Mouse (Mus musculus): Measurements from ENCODE around the gene Sergef. TPM values are rescaled to one million over a fixed set of nuclear protein-coding genes. Genes with fewer than 3 reads are reported as not detected.
"Not testable (repeated sequence)": the region's sequence is repeated elsewhere in the genome, so short reads cannot be mapped to it uniquely, and the experiment has no call there.

Gene Sergef
- total RNA-seq (2021): 10 to 100 TPM in 1 of 2 experiments, 1 to 10 TPM in 1; 8.7 to 10.6 TPM
- long read RNA-seq, experiment 1, transcript Sergef-201 (11 exons, 1,465 nt): major isoform, 13 of 20 reads
- long read RNA-seq, experiment 1, partial matches to known transcripts: 2 of 20 reads
- long read RNA-seq, experiment 1, other reads (novel, unspliced or antisense): 5 of 20 reads
- long read RNA-seq, experiment 2, transcript Sergef-201 (11 exons, 1,465 nt): major isoform, 19 of 23 reads
- long read RNA-seq, experiment 2, partial matches to known transcripts: 1 of 23 reads
- long read RNA-seq, experiment 2, other reads (novel, unspliced or antisense): 3 of 23 reads

GRCm38 (mm10) chr7:46639692-46640031 is at the start of gene Sergef:
Sergef (minus strand) TSS chr7:46639807.
- peak; percentile 75 to 85 for DNase-seq (ENCODE audit: low spot score in 2 of 2)

DNA sequence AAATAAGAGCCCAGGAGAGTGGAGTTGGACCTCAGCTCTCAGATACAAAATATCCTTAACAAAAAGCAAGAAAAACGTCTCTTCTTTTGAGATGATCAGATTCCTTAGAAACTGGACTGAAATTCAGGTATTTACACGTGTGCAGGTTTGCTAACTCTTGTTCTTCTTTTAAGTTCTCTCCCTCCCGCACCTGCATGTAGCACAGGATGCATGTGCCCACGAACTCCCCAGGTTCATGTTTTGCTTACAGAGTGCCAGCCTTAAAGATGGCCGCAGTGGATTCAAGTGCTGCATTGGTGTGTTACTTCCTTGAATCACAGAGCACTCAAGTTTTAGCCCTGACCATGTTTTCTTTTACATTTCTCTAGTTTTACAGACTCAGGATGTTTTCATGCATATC is 47.2 kb upstream of the Sergef start:
- DNase-seq (ENCODE audit: low spot score in 2 of 2): no peak

- DNase-seq (ENCODE audit: low spot score in 2 of 2): no peak
These were observed 41.1 kb upstream of the Sergef start for GRCm38 (mm10) chr7:46680732-46681131.

DNA sequence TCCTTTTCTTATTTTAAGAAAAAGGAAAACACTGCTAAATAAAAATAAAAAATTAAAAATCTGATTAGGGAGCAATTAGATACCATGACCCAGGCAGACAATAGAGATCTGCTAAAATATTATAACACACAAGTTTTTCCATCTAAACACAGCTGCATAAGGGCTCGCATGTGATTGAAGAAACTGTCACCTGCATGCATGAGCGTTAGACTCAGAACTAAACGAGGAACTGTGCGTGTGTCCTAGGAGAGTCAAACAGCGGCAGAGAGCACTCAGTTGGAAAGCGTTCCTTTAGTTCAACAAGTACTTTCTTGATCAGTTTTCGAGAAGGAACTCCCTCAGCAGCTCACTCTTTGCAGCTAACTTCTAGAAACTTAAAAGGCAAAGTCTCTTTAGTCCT is 39.4 kb upstream of the Sergef start:
- not testable (repeated sequence) for DNase-seq (ENCODE audit: low spot score in 2 of 2)

GRCm38 (mm10) chr7:46678417-46678816 is 38.8 kb upstream of the Sergef start:
- DNase-seq (ENCODE audit: low spot score in 2 of 2): no peak

GRCm38 (mm10) chr7:46676808-46677360 is 37.3 kb upstream of the Sergef start:
- DNase-seq (ENCODE audit: low spot score in 2 of 2): no peak

- DNase-seq (ENCODE audit: low spot score in 2 of 2): no peak
These were observed 36.3 kb upstream of the Sergef start for GRCm38 (mm10) chr7:46675886-46676285.

DNA sequence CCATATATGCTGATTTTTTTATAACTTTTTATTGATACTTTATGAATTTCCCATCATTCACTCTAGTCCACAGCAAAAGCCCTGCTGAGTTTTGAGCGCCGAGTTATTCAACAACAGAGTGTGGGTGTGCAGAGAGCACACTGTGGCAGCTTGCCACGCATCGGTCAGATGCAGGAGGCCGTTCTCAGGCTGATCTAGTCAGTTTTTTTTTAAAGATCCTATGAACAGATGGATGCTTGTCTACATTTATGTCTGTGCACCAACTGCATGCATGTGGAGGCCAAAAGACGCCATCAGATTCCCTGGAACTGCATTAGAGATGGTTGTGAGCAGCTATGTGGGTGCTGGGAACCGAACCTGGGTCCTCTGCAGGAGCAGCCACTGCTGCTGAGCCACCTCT is 35.5 kb upstream of the Sergef start:
- no peak for DNase-seq (ENCODE audit: low spot score in 2 of 2)

GRCm38 (mm10) chr7:46672160-46672672 is 32.6 kb upstream of the Sergef start, which contains the start of gene Tph1:
Tph1 (minus strand) TSS chr7:46672537.
- DNase-seq (ENCODE audit: low spot score in 2 of 2): no peak

- DNase-seq (ENCODE audit: low spot score in 2 of 2): no peak
These were observed 27.6 kb upstream of the Sergef start for GRCm38 (mm10) chr7:46667256-46667655.

- DNase-seq (ENCODE audit: low spot score in 2 of 2): no peak
These were observed 25.6 kb upstream of the Sergef start for GRCm38 (mm10) chr7:46665236-46665635.

DNA sequence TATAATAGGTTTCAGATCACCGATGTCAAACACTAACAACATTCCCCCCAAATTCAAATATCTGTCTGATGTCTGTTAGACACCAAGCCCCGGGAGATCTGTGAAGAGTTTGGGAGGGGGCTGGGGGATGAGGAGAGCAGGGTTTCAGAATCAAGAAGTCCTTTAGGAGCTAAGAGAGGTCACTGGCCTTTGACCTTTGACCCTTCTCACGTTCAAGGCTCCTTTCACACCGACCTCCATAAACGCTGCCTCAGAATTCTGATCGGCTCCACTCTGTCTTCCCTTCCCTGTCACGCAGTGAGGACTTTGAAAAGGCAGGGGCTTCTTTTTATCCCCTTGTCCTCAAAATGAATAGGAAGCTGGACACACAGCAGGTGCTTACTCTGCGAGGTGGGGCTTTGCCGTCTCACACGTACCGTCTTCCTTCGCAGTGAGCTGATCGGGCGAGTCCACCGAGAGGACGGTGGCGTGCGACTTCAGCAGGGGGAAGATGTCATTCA is 22.0 kb upstream of the Sergef start:
- DNase-seq (ENCODE audit: low spot score in 2 of 2): no peak

DNA sequence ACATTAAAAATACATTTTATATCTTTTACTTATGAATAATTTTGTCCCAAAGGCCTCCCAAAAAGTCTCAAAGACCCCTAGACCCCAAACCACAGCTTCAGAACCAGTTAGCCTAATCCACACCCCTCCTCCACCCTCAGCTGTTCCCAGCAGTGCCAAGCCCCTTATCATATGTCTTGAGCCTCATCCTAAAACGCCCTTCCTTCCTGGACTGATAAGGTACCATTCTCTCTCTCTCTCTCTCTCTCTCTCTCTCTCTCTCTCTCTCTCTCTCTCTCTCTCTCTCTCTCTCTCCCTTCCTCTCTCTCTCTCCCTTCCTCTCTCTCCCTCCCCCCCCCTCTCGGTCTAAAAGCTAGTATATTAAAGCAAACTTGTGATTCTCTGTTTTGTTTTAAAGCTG is 12.7 kb upstream of the Sergef start:
- DNase-seq (ENCODE audit: low spot score in 2 of 2): no peak

- DNase-seq (ENCODE audit: low spot score in 2 of 2): not testable (repeated sequence)
These were observed 10.6 kb upstream of the Sergef start for GRCm38 (mm10) chr7:46650231-46650630.

GRCm38 (mm10) chr7:46648431-46649140 is 9.0 kb upstream of the Sergef start:
- no peak for DNase-seq (ENCODE audit: low spot score in 2 of 2)

DNA sequence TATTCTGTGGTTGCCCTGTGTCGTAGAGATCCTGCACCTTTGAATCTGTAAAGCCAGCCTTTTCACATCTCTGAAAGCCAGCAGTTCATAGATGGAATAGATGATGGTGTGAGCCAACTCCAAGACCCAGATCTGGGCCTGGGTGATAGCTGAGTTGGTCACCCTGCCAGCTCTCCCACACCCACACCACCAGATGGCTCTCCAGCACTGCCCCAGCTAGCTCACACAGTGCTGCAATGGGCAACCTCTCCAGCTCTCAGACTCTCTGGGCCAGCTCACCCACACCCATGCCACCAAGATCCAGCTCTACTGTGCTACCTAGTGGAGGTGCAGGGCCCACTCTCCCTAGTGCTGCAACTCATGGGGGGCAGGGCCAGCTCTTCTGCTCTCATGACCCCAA is 3.6 kb upstream of the Sergef start:
- no peak for DNase-seq (ENCODE audit: low spot score in 2 of 2)

DNA sequence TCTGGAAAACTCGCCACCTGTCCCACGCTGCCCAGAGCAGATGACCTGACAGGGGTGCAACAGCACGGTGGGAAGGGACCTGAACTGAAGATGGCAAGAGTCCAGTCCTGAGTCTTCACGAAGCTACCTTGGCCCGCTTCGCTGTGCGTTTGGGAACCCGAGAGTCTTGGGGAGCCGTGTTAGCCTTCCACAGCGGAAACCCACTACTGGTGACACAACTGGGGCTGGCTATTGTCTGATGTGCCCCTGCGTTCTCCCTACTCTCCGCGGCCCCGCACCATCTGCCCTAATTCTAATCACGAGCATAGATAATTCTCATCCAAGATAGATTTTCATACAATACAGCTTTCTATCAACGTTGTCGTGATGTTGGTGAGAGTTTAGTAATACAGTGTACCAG is 455 bp upstream of the Sergef start:
- DNase-seq (ENCODE audit: low spot score in 2 of 2): peak in 1 of 2 experiments; percentile 13

DNA sequence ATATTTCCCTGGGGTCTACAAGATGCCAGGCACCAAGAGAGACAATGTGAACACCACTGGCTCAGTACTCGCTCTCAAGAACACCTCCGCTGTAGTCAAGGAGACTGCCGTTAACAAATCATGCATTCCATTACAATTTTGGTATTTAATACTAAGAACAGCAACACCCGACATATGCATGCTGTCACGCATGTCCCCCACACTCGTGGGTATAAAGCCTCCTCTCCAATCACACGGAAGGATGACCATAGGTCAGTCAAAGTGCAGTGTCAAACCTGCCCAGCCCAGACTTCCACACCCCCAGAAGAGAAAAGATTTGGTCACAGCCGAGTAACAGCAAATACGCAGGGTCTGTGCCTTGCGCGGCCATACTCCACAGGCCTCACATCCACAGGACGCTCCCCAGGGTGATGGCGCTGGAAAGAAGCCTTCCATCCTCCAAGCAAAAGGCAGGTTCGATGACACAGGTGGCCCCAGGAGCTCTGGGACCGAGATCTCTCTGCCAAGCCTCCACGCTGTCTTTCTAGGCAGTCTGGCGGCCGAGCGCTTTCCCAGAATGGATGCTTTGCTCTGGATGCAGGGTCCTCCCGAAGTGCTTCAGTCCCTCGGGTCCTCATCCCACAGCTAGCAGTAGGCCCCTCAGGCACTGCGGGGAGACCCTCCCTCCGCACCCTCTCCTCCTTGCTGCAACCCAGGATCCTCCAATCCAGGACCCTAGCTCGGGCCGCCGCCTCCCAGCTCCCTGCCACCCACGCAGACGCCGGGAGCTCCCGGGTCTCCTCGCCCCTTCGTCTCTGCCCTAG is 517 bp downstream of the Sergef start:
- peak in 1 of 2 experiments; percentile 11 for DNase-seq (ENCODE audit: low spot score in 2 of 2)

DNA sequence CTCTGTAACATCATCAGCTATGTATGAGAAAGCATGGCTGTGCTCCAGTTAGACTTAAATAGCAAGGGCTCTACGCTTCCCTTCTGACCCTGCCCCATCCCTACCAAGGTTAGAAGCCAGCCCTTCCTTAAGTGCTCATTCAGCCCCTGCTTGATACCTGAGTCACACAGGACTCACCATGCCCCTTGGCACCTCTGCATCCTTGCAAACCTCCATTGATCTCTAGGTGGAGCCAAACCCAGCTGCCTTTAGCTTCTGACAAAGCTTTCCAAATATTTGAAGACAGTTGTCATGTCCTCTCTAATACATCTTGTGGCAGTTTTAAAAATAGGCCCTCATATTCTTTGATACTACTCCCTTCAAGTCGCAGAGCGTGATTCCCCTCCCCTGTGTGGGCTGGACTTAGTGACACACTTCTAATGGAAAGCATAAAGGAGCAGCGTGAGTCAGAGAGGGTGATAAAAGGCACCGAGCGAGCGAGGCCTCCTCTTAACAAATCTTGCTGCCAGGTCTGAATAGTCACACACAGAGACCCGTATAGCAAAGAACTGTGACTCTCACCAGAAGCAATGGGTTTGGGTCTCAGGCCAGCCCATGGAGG is 11.1 kb downstream of the Sergef start:
- no peak for DNase-seq (ENCODE audit: low spot score in 2 of 2)

- DNase-seq (ENCODE audit: low spot score in 2 of 2): no peak
These were observed 15.6 kb downstream of the Sergef start for GRCm38 (mm10) chr7:46623979-46624378.

Measured in gastrocnemius, postnatal 4 days (tissue).